Comparison of ENCODE assay signal across 8 mouse cellular contexts in genomic region chr10:127338930-127339682, GRCm38 (mm10). TPM values are rescaled to one million over a fixed set of nuclear protein-coding genes. Genes with fewer than 3 reads are reported as not detected.
DNase-seq lines count a peak whose midpoint lies in the region; ATAC-seq lines count a peak whose summit lies in the region.

No protein-coding gene starts in this region.

- H3K9me3 ChIP-seq in hindbrain, embryonic 16.5 days (ENCODE audit: control insufficient read depth, low read length) = no peaks in the 10 kb centered on the region

- peak; percentile 82 for ATAC-seq in hindbrain, embryonic 16.5 days
- ATAC-seq in megakaryocyte, adult 5-6 weeks (ENCODE audit: poor library complexity, severe bottlenecking) = peak; percentile 88

- no peaks in the 10 kb centered on the region for H3K36me3 ChIP-seq in hindbrain, embryonic 16.5 days (ENCODE audit: control insufficient read depth, insufficient read depth, low read length)

- peaks cover 27% of the 10 kb centered on the region for H3K4me1 ChIP-seq in hindbrain, embryonic 16.5 days (ENCODE audit: control insufficient read depth, insufficient read depth, low read depth, low read length)

- H3K4me2 ChIP-seq in hindbrain, embryonic 16.5 days (ENCODE audit: low read length) = peak overlapping the region; percentile 63

- under 1% methylated on average over 28 of the region's 31 CpGs for WGBS in hindbrain, embryonic 16.5 days

- H3K27me3 ChIP-seq in hindbrain, embryonic 16.5 days (replicated peaks; ENCODE audit: control insufficient read depth, insufficient read depth, low read length) = peaks cover 19% of the 10 kb centered on the region

- H3K4me3 ChIP-seq in hindbrain, embryonic 16.5 days (ENCODE audit: low read length) = peak overlapping the region; percentile 38

- peak overlapping the region; percentile 57; the same call in 1 of the 2 replicates for H3K27ac ChIP-seq in hindbrain, embryonic 16.5 days (ENCODE audit: low read depth, low read length)

- DNase-seq in ZHBTc4 (ENCODE audit: low read depth, low spot score) = peak; percentile 94
- peak; percentile 68 to 89 for DNase-seq in cerebellum, postnatal 4 days (ENCODE audit: low spot score in 2 of 2)
- peak; percentile 91 for DNase-seq in gastrocnemius, adult 18-20 months (ENCODE audit: low spot score)
- peak; percentile 90 for DNase-seq in left cerebral cortex, adult 18-20 months (ENCODE audit: low spot score in 2 of 2)
- DNase-seq in right cerebral cortex, adult 2 months (ENCODE audit: low spot score in 2 of 2) = peak; percentile 93 to 94
- peak; percentile 76 to 87 for DNase-seq in urinary bladder, postnatal 4 days (ENCODE audit: low spot score in 2 of 2)

- H3K9ac ChIP-seq in hindbrain, embryonic 16.5 days (ENCODE audit: low read depth, low read length) = 0 out of 2 replicates have a peak overlapping the region, but pooled peaks have one; percentile 35

RNA-seq across cellular contexts. Expression of gene Gli1, which starts 2.7 kb away (rescaled TPM):
- under 1 TPM; 0.41 to 0.74 TPM for total RNA-seq in gastrocnemius, adult 18-20 months (2021)
- polyA plus RNA-seq in hindbrain, embryonic 16.5 days (2015; fragmentation: Nextera tagmentation; extraction: Ambion mirVana) = 1.8 and 2.1 TPM in 2 replicates
- total RNA-seq in left cerebral cortex, adult 18-20 months (2021) = 1 to 10 TPM; 3.0 to 4.4 TPM
- total RNA-seq in megakaryocyte, adult 5-6 weeks (2015) = not detected in 2 replicates
- not detected in 2 replicates for total RNA-seq in megakaryocyte, adult 5-6 weeks (2017)

RNA-seq across cellular contexts. Expression of gene Inhbe, which starts 15.1 kb away (rescaled TPM):
- not detected for total RNA-seq in gastrocnemius, adult 18-20 months (2021)
- polyA plus RNA-seq in hindbrain, embryonic 16.5 days (2015; fragmentation: Nextera tagmentation; extraction: Ambion mirVana) = 0.03 and 0.09 TPM in 2 replicates
- under 1 TPM; 0.07 to 0.14 TPM for total RNA-seq in left cerebral cortex, adult 18-20 months (2021)
- total RNA-seq in megakaryocyte, adult 5-6 weeks (2015) = not detected in 2 replicates
- 0.04 TPM in 1 of 2 replicates, not detected in the other for total RNA-seq in megakaryocyte, adult 5-6 weeks (2017)

RNA-seq across cellular contexts. Expression of gene Arhgap9, which starts 17.3 kb away (rescaled TPM):
- under 1 TPM; 0.46 to 0.83 TPM for total RNA-seq in gastrocnemius, adult 18-20 months (2021)
- polyA plus RNA-seq in hindbrain, embryonic 16.5 days (2015; fragmentation: Nextera tagmentation; extraction: Ambion mirVana) = 0.79 and 0.81 TPM in 2 replicates
- total RNA-seq in left cerebral cortex, adult 18-20 months (2021) = 1 to 10 TPM; 1.1 TPM
- total RNA-seq in megakaryocyte, adult 5-6 weeks (2015) = 135 and 138 TPM in 2 replicates
- total RNA-seq in megakaryocyte, adult 5-6 weeks (2017) = 96.8 and 108 TPM in 2 replicates

RNA-seq across cellular contexts. Expression of gene Mars, which starts 27.5 kb away (rescaled TPM):
- 10 to 100 TPM; 67.5 to 68.8 TPM for total RNA-seq in gastrocnemius, adult 18-20 months (2021)
- polyA plus RNA-seq in hindbrain, embryonic 16.5 days (2015; fragmentation: Nextera tagmentation; extraction: Ambion mirVana) = 108 and 113 TPM in 2 replicates
- 10 to 100 TPM; 53.3 to 57.9 TPM for total RNA-seq in left cerebral cortex, adult 18-20 months (2021)
- 38.4 and 47.8 TPM in 2 replicates for total RNA-seq in megakaryocyte, adult 5-6 weeks (2015)
- total RNA-seq in megakaryocyte, adult 5-6 weeks (2017) = 80.3 and 95.2 TPM in 2 replicates

RNA-seq across cellular contexts. Expression of gene Inhbc, which starts 31.1 kb away (rescaled TPM):
- total RNA-seq in gastrocnemius, adult 18-20 months (2021) = not detected
- polyA plus RNA-seq in hindbrain, embryonic 16.5 days (2015; fragmentation: Nextera tagmentation; extraction: Ambion mirVana) = not detected in 2 replicates
- not detected for total RNA-seq in left cerebral cortex, adult 18-20 months (2021)
- total RNA-seq in megakaryocyte, adult 5-6 weeks (2015) = not detected in 2 replicates
- total RNA-seq in megakaryocyte, adult 5-6 weeks (2017) = not detected in 2 replicates

Comparison
In these comparisons a context has a peak if more than half of its experiments do, and no peak if none do; other contexts are left out.
1. Peak in every context shown above with its lines: DNase-seq, ATAC-seq, H3K4me3 ChIP-seq and H3K27ac ChIP-seq.
2. RNA of gene Arhgap9, which starts 17.3 kb away (total RNA-seq): 96.8 to 138 TPM in megakaryocyte, adult 5-6 weeks; 1.1 TPM in left cerebral cortex, adult 18-20 months and 0.46 to 0.83 TPM in gastrocnemius, adult 18-20 months; every median in the first group is over 10 times any median in the second.